Mouse (Mus musculus) brain, embryonic 14.5 days (tissue): ENCODE measurements around the gene Get4. TPM values are rescaled to one million over a fixed set of nuclear protein-coding genes. Genes with fewer than 3 reads are reported as not detected.

Experiments used
- DNase-seq: peaks from one replicate; pipeline ENCODE4 v3.0.0-alpha.2; 2011; ENCODE audit warnings: low read depth
- CTCF ChIP-seq: fragments of 200-500 bp; IDR thresholded peaks from 2 replicates; pipeline ENCODE4 v1.5.1; 2012; ENCODE audit warnings: inconsistent platforms, mild to moderate bottlenecking, moderate library complexity, borderline replicate concordance; ENCODE audit not compliant: insufficient read depth, insufficient read length; ENCODE audit errors: extremely low read depth
- POLR2A ChIP-seq: fragments of 200-500 bp; IDR thresholded peaks from 2 replicates; pipeline ENCODE4 v1.6.1; 2012; ENCODE audit warnings: mild to moderate bottlenecking, inconsistent platforms, borderline replicate concordance; ENCODE audit not compliant: poor library complexity, insufficient read depth, insufficient read length, severe bottlenecking; ENCODE audit errors: extremely low read depth
- polyA plus RNA-seq: library from polyadenylated mRNA; depleted of rRNA; stranded (reverse); fragments of >200 nt; gene quantifications from 2 replicates; pipeline ENCODE4 v1.2.3, GENCODE M21; 2012; rRNA removed

Get4 gene
- polyA plus RNA-seq, 1 experiment, result 93.2 TPM

DNA sequence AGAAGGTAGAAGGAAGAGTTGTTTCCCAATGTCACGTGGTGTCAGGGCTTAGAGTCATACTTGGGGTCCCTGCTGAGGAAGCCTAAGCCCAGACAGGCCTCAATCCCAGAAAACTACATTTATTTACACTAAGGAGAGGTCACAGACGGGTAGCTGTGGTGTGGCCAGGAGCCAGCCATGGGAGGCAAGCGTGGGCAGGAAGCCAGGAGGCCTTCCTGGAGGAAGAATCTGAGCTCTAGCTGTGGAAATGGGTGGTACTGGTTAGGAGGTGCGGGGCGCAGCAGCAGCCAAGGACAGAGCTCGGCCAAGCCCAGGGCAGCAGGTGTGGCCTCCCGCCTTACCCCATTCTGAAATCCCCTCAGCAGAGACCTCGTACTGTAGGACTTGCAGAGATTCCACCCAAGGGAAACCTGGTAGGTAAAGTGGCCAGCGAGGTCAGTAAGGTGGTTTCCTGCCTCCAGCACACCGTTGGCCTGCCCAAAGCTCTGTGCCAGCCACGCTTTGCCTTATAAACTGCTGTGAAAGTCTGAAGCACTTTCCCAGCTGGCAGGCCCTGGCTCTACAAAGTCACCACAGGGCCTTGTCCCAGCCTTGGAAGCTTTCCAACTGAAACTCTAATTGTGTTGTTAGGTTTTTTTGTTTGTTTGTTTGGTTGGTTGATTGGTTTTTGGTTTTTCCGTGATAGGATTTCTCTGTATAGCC, 63.0 kb downstream of the Get4 start:
- DNase-seq, result no peak
- no peak for TF ChIP-seq POLR2A
- no peak for TF ChIP-seq CTCF

DNA sequence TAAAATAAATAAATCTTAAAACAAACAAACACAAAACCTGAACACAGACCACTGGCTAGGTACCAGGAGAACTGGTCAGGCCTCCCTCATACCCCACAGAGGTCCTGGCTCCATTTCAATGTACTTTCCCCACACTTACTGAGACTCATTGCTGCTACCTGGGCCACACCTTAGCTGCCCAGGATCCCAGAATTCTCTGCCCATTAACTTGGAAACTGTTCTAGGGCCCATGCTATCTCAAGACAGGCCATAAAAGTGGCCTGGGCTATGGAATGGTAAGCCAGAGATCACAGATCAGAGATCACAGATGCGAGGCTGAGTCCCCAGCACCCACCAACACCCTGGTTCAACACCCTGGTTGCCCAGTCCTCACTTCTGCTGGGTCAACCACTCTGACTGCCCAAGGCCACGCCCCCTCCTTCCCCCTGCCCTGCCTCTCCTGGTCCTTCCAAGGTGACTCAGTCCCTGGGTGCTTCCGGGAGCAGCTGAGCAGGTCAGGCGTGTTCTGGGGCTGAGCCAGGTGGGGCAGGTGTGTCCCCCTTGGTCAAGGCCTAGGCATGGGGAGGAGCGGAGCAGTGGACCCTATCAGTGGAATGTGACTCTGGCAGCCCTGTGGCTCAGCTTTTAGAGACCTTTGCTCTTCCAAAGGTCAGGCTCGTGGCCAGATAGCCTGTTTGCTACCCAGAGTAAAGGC, 65.0 kb downstream of the Get4 start:
- no peak for DNase-seq
- TF ChIP-seq CTCF (no peak), POLR2A (no peak)

DNA sequence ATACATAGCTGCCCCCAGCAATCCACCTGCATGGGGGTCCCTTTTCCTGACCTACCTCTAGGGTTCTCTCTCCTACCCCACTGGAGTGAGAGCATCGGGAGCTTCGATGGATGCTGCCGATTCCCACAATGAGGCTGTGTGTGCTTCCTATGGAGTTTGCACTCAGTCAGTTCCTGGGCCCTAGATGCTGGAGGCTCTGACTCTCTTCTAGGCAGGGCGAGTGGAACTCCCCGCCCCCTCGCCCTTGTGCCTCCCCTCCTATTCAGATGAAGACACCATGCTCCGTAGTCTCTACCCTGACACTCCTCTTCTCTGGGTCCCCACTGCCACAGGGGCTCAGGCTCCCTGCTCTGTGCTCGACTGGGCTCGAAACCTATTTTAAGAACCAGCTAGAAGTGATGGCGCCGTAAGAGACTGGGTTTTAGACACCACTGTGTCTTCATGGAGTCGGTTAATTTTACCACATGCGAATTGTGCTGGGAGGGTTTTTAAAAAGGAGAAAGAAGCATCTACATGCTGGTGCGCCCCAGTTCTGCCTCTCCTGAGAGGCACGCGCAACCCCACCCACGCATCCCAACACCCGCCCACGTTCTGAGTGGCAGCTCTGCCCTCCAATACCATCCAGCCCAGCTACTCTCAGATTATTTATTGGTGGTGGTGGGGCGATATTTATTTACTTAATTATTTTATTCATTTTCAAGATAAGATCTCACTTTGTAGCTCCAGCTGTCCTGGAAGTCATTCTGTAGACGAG, 65.8 kb downstream of the Get4 start:
- DNase-seq, result no peak
- TF ChIP-seq CTCF (no peak), POLR2A (no peak)

Other genes starting within 250 kb of the Get4 start
- gene Prkar1b, start 102.3 kb upstream of the Get4 start, polyA plus RNA-seq, result 148 and 202 TPM in 2 replicates
- 12.6 and 14.9 TPM in 2 replicates for gene Dnaaf5, start 102.1 kb upstream of the Get4 start, polyA plus RNA-seq
- 72.7 and 75.2 TPM in 2 replicates for gene Sun1, start 51.7 kb upstream of the Get4 start, polyA plus RNA-seq
- gene Adap1, start 73.3 kb downstream of the Get4 start, polyA plus RNA-seq, result 40.8 and 66.4 TPM in 2 replicates
- 123 and 149 TPM in 2 replicates for gene Cox19, start 99.1 kb downstream of the Get4 start, polyA plus RNA-seq
- 1.7 and 2.4 TPM in 2 replicates for gene Cyp2w1, start 100.3 kb downstream of the Get4 start, polyA plus RNA-seq
- 1.5 and 2.0 TPM in 2 replicates for gene Gpr146, start 125.4 kb downstream of the Get4 start, polyA plus RNA-seq
- gene C130050O18Rik, start 153.0 kb downstream of the Get4 start, polyA plus RNA-seq, result 0.20 and 0.33 TPM in 2 replicates
- gene Gper1, start 170.8 kb downstream of the Get4 start, polyA plus RNA-seq, result 6.5 and 6.8 TPM in 2 replicates
- gene 3110082I17Rik, start 208.2 kb downstream of the Get4 start, polyA plus RNA-seq, result 12.3 and 13.4 TPM in 2 replicates
- 21.2 and 28.0 TPM in 2 replicates for gene Zfand2a, start 232.2 kb downstream of the Get4 start, polyA plus RNA-seq